Mouse (Mus musculus) heart, postnatal 0 days (tissue): ENCODE measurements around the gene Fam72a. TPM values are rescaled to one million over a fixed set of nuclear protein-coding genes. Genes with fewer than 3 reads are reported as not detected.

ENCODE experiments used
- ATAC-seq: fragments of 200-750 bp; cut with Nextera tagmentation; 2 replicates; pipeline ENCODE4 v1.8.0; 2017; ENCODE audit warnings: low read depth, moderate number of reproducible peaks, moderate library complexity; ENCODE audit not compliant: insufficient read depth
- DNase-seq: peaks from one replicate; pipeline ENCODE4 v3.0.0-alpha.2; 2016; ENCODE audit warnings: low spot score
- H3K27ac ChIP-seq: fragments of 300-500 bp; sonication (generic); 2 replicates; pipeline ENCODE4 v1.5.1; 2014; ENCODE audit warnings: low read depth, mild to moderate bottlenecking
- H3K27me3 ChIP-seq: fragments of 300-500 bp; sonication (generic); 2 replicates; pipeline ENCODE4 v1.6.1; 2014; ENCODE audit warnings: low read length, mixed read lengths; ENCODE audit not compliant: control insufficient read depth, insufficient read depth
- H3K36me3 ChIP-seq: fragments of 300-500 bp; sonication (generic); replicated peaks from 2 replicates; pipeline ENCODE4 v1.6.1; 2014; ENCODE audit warnings: low read length, mixed read lengths; ENCODE audit not compliant: control insufficient read depth, insufficient read depth
- H3K4me1 ChIP-seq: fragments of 300-500 bp; sonication (generic); 2 replicates; pipeline ENCODE4 v1.6.1; 2014; ENCODE audit warnings: antibody characterized with exemption; ENCODE audit not compliant: control insufficient read depth, insufficient read depth
- H3K4me2 ChIP-seq: fragments of 300-500 bp; sonication (generic); 2 replicates; pipeline ENCODE4 v1.6.1; 2014; ENCODE audit warnings: low read depth, mild to moderate bottlenecking, low read length, moderate library complexity
- H3K4me3 ChIP-seq: fragments of 300-500 bp; sonication (generic); 2 replicates; pipeline ENCODE4 v1.5.1; 2014; ENCODE audit warnings: low read depth, low read length
- H3K9ac ChIP-seq: fragments of 300-500 bp; sonication (generic); replicated peaks from 2 replicates; pipeline ENCODE4 v1.6.1; 2014; ENCODE audit warnings: low read depth, low read length, mixed read lengths
- H3K9me3 ChIP-seq: fragments of 300-500 bp; sonication (generic); replicated peaks from 2 replicates; pipeline ENCODE4 v1.6.1; 2016; ENCODE audit warnings: low read length; ENCODE audit not compliant: control insufficient read depth
- CTCF ChIP-seq: IDR thresholded peaks from 2 replicates; pipeline ENCODE4 v1.5.1; 2016; ENCODE audit warnings: antibody characterized with exemption, control low read depth, low read depth
- EP300 ChIP-seq: IDR thresholded peaks from 2 replicates; pipeline ENCODE4 v1.6.1; 2016; ENCODE audit warnings: antibody characterized with exemption, low read depth
- WGBS: fragments of 180-500 bp; shearing (Covaris S2); extraction: QIAGEN DNeasy Blood & Tissue Kit; methylation state at CpG from one replicate; pipeline ENCODE4 v1.1.7; 2014; 5-methylcytosine and 5-hydroxymethylcytosine counted together
- polyA plus RNA-seq: library from polyadenylated mRNA; unstranded; fragments of >200 nt; fragmentation: Nextera tagmentation; extraction: Ambion mirVana; gene quantifications from 2 replicates; pipeline ENCODE4 v1.2.1, GENCODE M21; 2015
- total RNA-seq: library from RNA; depleted of rRNA; stranded (reverse); fragments of >200 nt; gene quantifications from 2 replicates; pipeline ENCODE4 v1.2.3, GENCODE M21; 2014; ENCODE audit warnings: low replicate concordance

The Fam72a gene
- total and polyA plus RNA-seq, 2 experiments from 2014 or later, result 1.1 TPM; not detected in 1

- Histone ChIP-seq H3K9ac (no peak overlapping the region), H3K27me3 (no peaks in the 10 kb centered on the region), H3K9me3 (no peaks in the 10 kb centered on the region), H3K27ac (no peak overlapping the region), H3K4me1 (peaks cover 20% of the 10 kb centered on the region), H3K36me3 (no peaks in the 10 kb centered on the region; the same call in 1 of the 2 replicates), H3K4me3 (no peak overlapping the region), H3K4me2 (no peak overlapping the region)
- ATAC-seq (no peak), DNase-seq (no peak)
- TF ChIP-seq EP300 (no peak), CTCF (no peak)
These were observed 16.6 kb upstream of the Fam72a start for GRCm38 (mm10) chr1:131511131-131511530.

DNA sequence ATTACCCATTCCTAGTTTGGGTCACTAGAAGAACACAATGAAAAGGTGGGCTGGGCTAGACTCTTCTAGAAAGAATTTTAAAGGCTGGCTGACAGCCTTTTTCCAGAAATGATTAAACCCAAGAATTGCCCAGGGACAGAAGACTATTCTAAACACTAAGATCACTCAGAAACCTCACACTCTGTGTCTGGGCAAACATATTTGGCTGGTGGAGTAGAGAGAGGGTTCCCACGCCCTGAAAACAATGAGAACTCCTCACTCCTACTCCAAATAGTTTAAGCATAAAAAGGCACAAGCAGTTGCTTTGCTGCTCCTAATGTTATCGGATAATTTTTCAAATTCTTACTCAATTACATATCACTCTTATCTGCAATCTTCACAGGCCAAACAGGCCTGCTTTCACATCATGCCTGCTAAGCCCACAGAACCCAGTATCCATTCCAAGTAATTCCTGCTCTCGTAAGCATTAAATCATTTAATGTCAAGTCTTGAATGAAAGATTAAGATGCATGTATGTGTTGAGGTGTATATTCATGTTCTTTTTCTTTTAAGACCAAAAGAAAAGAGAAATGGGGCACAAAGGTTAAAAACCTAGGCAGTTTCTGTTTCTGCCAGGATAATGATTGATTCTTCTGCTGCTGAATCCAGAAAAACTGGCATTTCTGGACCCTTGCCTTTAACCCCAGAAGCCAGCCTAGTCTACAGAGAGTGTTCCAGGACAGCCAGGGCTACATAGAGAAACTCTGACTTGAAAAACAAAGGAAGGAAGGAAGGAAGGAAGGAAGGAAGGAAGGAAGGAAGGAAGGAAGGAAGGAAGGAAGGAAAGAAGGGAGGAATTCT lies 15.8 kb upstream of the Fam72a start:
- H3K9me3 ChIP-seq, result no peaks in the 10 kb centered on the region
- no peak overlapping the region for H3K4me3 ChIP-seq
- H3K4me2 ChIP-seq, result no peak overlapping the region
- no peak overlapping the region for H3K9ac ChIP-seq
- no peaks in the 10 kb centered on the region for H3K27me3 ChIP-seq
- DNase-seq, result no peak
- ATAC-seq, result no peak
- H3K4me1 ChIP-seq, result peaks cover 20% of the 10 kb centered on the region
- H3K27ac ChIP-seq, result peak overlapping the region; percentile 20; the same call in 1 of the 2 replicates
- WGBS, result 61% methylated on average over 3 of the region's 3 CpGs
- H3K36me3 ChIP-seq, result no peaks in the 10 kb centered on the region; the same call in 1 of the 2 replicates
- TF ChIP-seq EP300 (no peak), CTCF (no peak)

DNA sequence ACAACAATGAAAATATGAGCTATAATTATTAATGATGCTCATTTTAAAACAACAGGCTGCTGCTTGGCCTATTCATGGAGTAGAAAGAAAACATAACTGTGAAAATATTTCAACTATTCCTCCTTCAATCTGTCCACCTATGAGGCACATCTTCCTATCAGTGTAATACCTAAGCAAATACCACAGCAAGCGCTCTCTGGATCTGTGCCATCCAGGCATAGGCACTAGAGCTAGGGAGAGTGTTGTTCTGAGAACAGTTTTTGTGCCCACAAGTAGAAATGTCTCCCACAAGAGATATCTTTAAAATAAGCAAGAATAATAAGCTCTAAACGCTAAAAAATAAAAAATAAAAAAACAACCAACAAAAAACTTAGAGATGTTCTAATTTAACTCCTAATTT lies 14.6 kb upstream of the Fam72a start:
- Histone ChIP-seq H3K9ac (no peak overlapping the region), H3K36me3 (no peaks in the 10 kb centered on the region; the same call in 1 of the 2 replicates), H3K9me3 (no peaks in the 10 kb centered on the region), H3K4me1 (peaks cover 20% of the 10 kb centered on the region), H3K4me2 (no peak overlapping the region), H3K4me3 (no peak overlapping the region), H3K27ac (no peak overlapping the region), H3K27me3 (no peaks in the 10 kb centered on the region)
- no peak for DNase-seq
- no peak for TF ChIP-seq CTCF
- no peak for TF ChIP-seq EP300
- 48% methylated on average over 2 of the region's 2 CpGs for WGBS
- ATAC-seq, result no peak

GRCm38 (mm10) chr1:131514197-131514596 lies 13.5 kb upstream of the Fam72a start:
- Histone ChIP-seq H3K4me3 (no peak overlapping the region), H3K9me3 (no peaks in the 10 kb centered on the region), H3K27ac (no peak overlapping the region), H3K4me2 (no peak overlapping the region), H3K27me3 (no peaks in the 10 kb centered on the region), H3K36me3 (no peaks in the 10 kb centered on the region; the same call in 1 of the 2 replicates), H3K4me1 (peaks cover 26% of the 10 kb centered on the region), H3K9ac (no peak overlapping the region)
- ATAC-seq (no peak), DNase-seq (no peak)
- TF ChIP-seq EP300 (no peak), CTCF (no peak)
- 57% methylated on average over 1 of the region's 1 CpGs for WGBS

- Histone ChIP-seq H3K9ac (no peak overlapping the region), H3K36me3 (no peaks in the 10 kb centered on the region), H3K27me3 (no peaks in the 10 kb centered on the region), H3K4me3 (no peak overlapping the region), H3K27ac (no peak overlapping the region), H3K4me1 (peaks cover 41% of the 10 kb centered on the region), H3K4me2 (no peak overlapping the region), H3K9me3 (no peaks in the 10 kb centered on the region)
- no peak for TF ChIP-seq EP300
- TF ChIP-seq CTCF, result no peak
- no peak for ATAC-seq
- 79% methylated on average over 3 of the region's 3 CpGs for WGBS
- no peak for DNase-seq
These were observed 11.1 kb upstream of the Fam72a start for GRCm38 (mm10) chr1:131516588-131516987.

- H3K36me3 ChIP-seq, result no peaks in the 10 kb centered on the region
- H3K9ac ChIP-seq, result peak overlapping the region; percentile 78; the same call in 1 of the 2 replicates
- H3K9me3 ChIP-seq, result no peaks in the 10 kb centered on the region
- peak overlapping the region; percentile 82 for H3K4me3 ChIP-seq
- no peak for TF ChIP-seq EP300
- TF ChIP-seq CTCF, result no peak
- WGBS, result 36% methylated on average over 3 of the region's 3 CpGs
- DNase-seq (no peak), ATAC-seq (no peak)
- peak overlapping the region; percentile 99 for H3K4me2 ChIP-seq
- H3K27me3 ChIP-seq, result no peaks in the 10 kb centered on the region
- peaks cover 55% of the 10 kb centered on the region for H3K4me1 ChIP-seq
- no peak overlapping the region for H3K27ac ChIP-seq
These were observed 3.9 kb upstream of the Fam72a start for GRCm38 (mm10) chr1:131523794-131524193.
